Mouse (Mus musculus) adrenal gland, adult 18-20 months (tissue): Measurements from ENCODE around the gene Pfdn4. TPM values are rescaled to one million over a fixed set of nuclear protein-coding genes. Genes with fewer than 3 reads are reported as not detected.
A peak's percentile ranks its signal among the peaks of the same experiment; 100 is the strongest.

Experiments
- DNase-seq, 2 experiments: peaks; one replicate each; pipeline ENCODE4 v3.0.0; 2021 to 2022; ENCODE audit warnings: low spot score in 2 of 2
- total RNA-seq, 2 experiments: library from RNA; stranded (reverse); gene quantifications; 1 replicate in 1 of 2; 2 replicates in 1 of 2; pipeline ENCODE4 v1.2.3; 2021

The Pfdn4 gene
- total RNA-seq, 2 experiments from 2014 or later = 17.7 to 19.4 TPM

GRCm38 (mm10) chr2:170494784-170495710, 1.2 kb upstream of the Pfdn4 start:
- DNase-seq = no peak

- peak; percentile 61 to 71 for DNase-seq
Measured at GRCm38 (mm10) chr2:170497091-170497566, 901 bp downstream of the Pfdn4 start, which contains the start of gene Cyp24a1. Gene Cyp24a1, minus strand, starts transcription at chr2:170497145.

- DNase-seq = no peak
Measured at GRCm38 (mm10) chr2:170498011-170498410, 1.8 kb downstream of the Pfdn4 start.

- DNase-seq = no peak
Measured at GRCm38 (mm10) chr2:170503343-170503742, 7.1 kb downstream of the Pfdn4 start.

- DNase-seq = no peak
Measured at GRCm38 (mm10) chr2:170503983-170504382, 7.8 kb downstream of the Pfdn4 start.

GRCm38 (mm10) chr2:170507734-170508133, 11.5 kb downstream of the Pfdn4 start:
- peak; percentile 79 to 81 for DNase-seq

- peak; percentile 91 for DNase-seq
Measured at GRCm38 (mm10) chr2:170508821-170509220, 12.6 kb downstream of the Pfdn4 start.

GRCm38 (mm10) chr2:170511073-170511891, 15.1 kb downstream of the Pfdn4 start:
- DNase-seq = peak; percentile 91 to 92

- DNase-seq = no peak
Measured at GRCm38 (mm10) chr2:170513756-170514155, 17.5 kb downstream of the Pfdn4 start.

- peak in 1 of 2 experiments; percentile 25 for DNase-seq
Measured at GRCm38 (mm10) chr2:170520321-170520971, 24.2 kb downstream of the Pfdn4 start.

GRCm38 (mm10) chr2:170526513-170526912, 30.3 kb downstream of the Pfdn4 start:
- DNase-seq = no peak

- no peak for DNase-seq
Measured at GRCm38 (mm10) chr2:170528061-170528460, 31.8 kb downstream of the Pfdn4 start.

GRCm38 (mm10) chr2:170529766-170530165, 33.5 kb downstream of the Pfdn4 start:
- no peak for DNase-seq

GRCm38 (mm10) chr2:170530256-170530655, 34.0 kb downstream of the Pfdn4 start:
- no peak for DNase-seq

- no peak for DNase-seq
Measured at GRCm38 (mm10) chr2:170534116-170534802, 38.0 kb downstream of the Pfdn4 start.

- no peak for DNase-seq
Measured at GRCm38 (mm10) chr2:170534803-170535174, 38.6 kb downstream of the Pfdn4 start.

- no peak for DNase-seq
Measured at GRCm38 (mm10) chr2:170535841-170536240, 39.6 kb downstream of the Pfdn4 start.

- DNase-seq = no peak
Measured at GRCm38 (mm10) chr2:170539211-170539610, 43.0 kb downstream of the Pfdn4 start.

GRCm38 (mm10) chr2:170543625-170544024, 47.4 kb downstream of the Pfdn4 start:
- no peak for DNase-seq

- no peak for DNase-seq
Measured at GRCm38 (mm10) chr2:170544159-170544558, 47.9 kb downstream of the Pfdn4 start.
